Mouse (Mus musculus) heart, embryonic 10.5 days (tissue): ENCODE data around the gene Mrpl57. TPM values are rescaled to one million over a fixed set of nuclear protein-coding genes. Genes with fewer than 3 reads are reported as not detected.
A peak's percentile ranks its signal among the peaks of the same experiment; 100 is the strongest.
"Not testable (repeated sequence)": the region's sequence is repeated elsewhere in the genome, so short reads cannot be mapped to it uniquely, and the experiment has no call there.

Source experiments
- DNase-seq: peaks from one replicate; pipeline ENCODE4 v3.0.0-alpha.2; 2017; ENCODE audit warnings: low spot score
- H3K27ac ChIP-seq: fragments of 300-500 bp; sonication (generic); 2 replicates; pipeline ENCODE4 v1.5.1; 2016; ENCODE audit warnings: mild to moderate bottlenecking
- H3K27me3 ChIP-seq: fragments of 300-500 bp; sonication (generic); 2 replicates; pipeline ENCODE4 v1.6.1; 2016; ENCODE audit warnings: mild to moderate bottlenecking; ENCODE audit not compliant: poor library complexity, insufficient read depth, severe bottlenecking
- H3K36me3 ChIP-seq: fragments of 300-500 bp; sonication (generic); 2 replicates; pipeline ENCODE4 v1.6.1; 2016; ENCODE audit warnings: mild to moderate bottlenecking, moderate library complexity
- H3K4me1 ChIP-seq: fragments of 300-500 bp; sonication (generic); 2 replicates; pipeline ENCODE4 v1.6.1; 2016; ENCODE audit warnings: mild to moderate bottlenecking
- H3K4me3 ChIP-seq: fragments of 300-500 bp; sonication (generic); 2 replicates; pipeline ENCODE4 v1.5.1; 2016; ENCODE audit warnings: mild to moderate bottlenecking, moderate library complexity
- H3K9me3 ChIP-seq: fragments of 300-500 bp; sonication (generic); 2 replicates; pipeline ENCODE4 v1.6.1; 2016; ENCODE audit warnings: mild to moderate bottlenecking, moderate library complexity
- WGBS: fragments of 180-500 bp; shearing (Covaris S2); methylation state at CpG from one replicate; pipeline ENCODE4 v1.1.7; 2016; 5-methylcytosine and 5-hydroxymethylcytosine counted together
- polyA plus RNA-seq: library from polyadenylated mRNA; unstranded; fragments of >200 nt; fragmentation: Nextera tagmentation; extraction: Ambion mirVana; gene quantifications from 2 replicates; pipeline ENCODE4 v1.2.1, GENCODE M21; 2016

Mrpl57 gene
- polyA plus RNA-seq, 1 experiment from 2014 or later: 150 TPM

GRCm38 (mm10) chr14:57827284-57827683 lies 1.2 kb downstream of the Mrpl57 start:
- peak overlapping the region; percentile 88 for H3K4me3 ChIP-seq
- 79% methylated on average over 1 of the region's 1 CpGs for WGBS
- H3K27ac ChIP-seq: peak overlapping the region; percentile 95; the same call in 1 of the 2 replicates
- H3K36me3 ChIP-seq: peaks cover 11% of the 10 kb centered on the region
- no peak for DNase-seq
- no peaks in the 10 kb centered on the region for H3K27me3 ChIP-seq
- no peaks in the 10 kb centered on the region for H3K9me3 ChIP-seq
- peaks cover 16% of the 10 kb centered on the region for H3K4me1 ChIP-seq

GRCm38 (mm10) chr14:57833526-57833925 lies 7.5 kb downstream of the Mrpl57 start:
- DNase-seq: no peak
- Histone ChIP-seq H3K36me3 (peaks cover 40% of the 10 kb centered on the region), H3K4me1 (no peaks in the 10 kb centered on the region), H3K9me3 (no peaks in the 10 kb centered on the region), H3K27me3 (no peaks in the 10 kb centered on the region), H3K4me3 (no peak overlapping the region), H3K27ac (no peak overlapping the region)
- WGBS: 96% methylated on average over 2 of the region's 2 CpGs

GRCm38 (mm10) chr14:57835157-57835556 lies 9.1 kb downstream of the Mrpl57 start:
- no peak for DNase-seq
- H3K27me3 ChIP-seq: no peaks in the 10 kb centered on the region
- H3K4me1 ChIP-seq: no peaks in the 10 kb centered on the region
- 80% methylated on average over 10 of the region's 10 CpGs for WGBS
- H3K9me3 ChIP-seq: no peaks in the 10 kb centered on the region
- peaks cover 54% of the 10 kb centered on the region for H3K36me3 ChIP-seq
- no peak overlapping the region for H3K4me3 ChIP-seq
- H3K27ac ChIP-seq: no peak overlapping the region

GRCm38 (mm10) chr14:57844535-57844934 lies 18.5 kb downstream of the Mrpl57 start:
- H3K9me3 ChIP-seq: no peaks in the 10 kb centered on the region
- 78% methylated on average over 3 of the region's 3 CpGs for WGBS
- peaks cover 59% of the 10 kb centered on the region for H3K36me3 ChIP-seq
- H3K27me3 ChIP-seq: no peaks in the 10 kb centered on the region
- H3K27ac ChIP-seq: no peak overlapping the region
- no peaks in the 10 kb centered on the region for H3K4me1 ChIP-seq
- no peak overlapping the region for H3K4me3 ChIP-seq
- DNase-seq: no peak

- DNase-seq, H3K4me3 ChIP-seq, H3K27ac ChIP-seq, H3K4me1 ChIP-seq, H3K9me3 ChIP-seq, H3K27me3 ChIP-seq: not testable (repeated sequence)
- 74% methylated on average over 5 of the region's 5 CpGs for WGBS
- H3K36me3 ChIP-seq: peaks cover 54% of the 10 kb centered on the region
Observed at GRCm38 (mm10) chr14:57848061-57848460, 22.0 kb downstream of the Mrpl57 start.

- H3K4me3 ChIP-seq: no peak overlapping the region
- no peak for DNase-seq
- H3K27ac ChIP-seq: no peak overlapping the region
- peaks cover 56% of the 10 kb centered on the region for H3K36me3 ChIP-seq
- H3K9me3 ChIP-seq: no peaks in the 10 kb centered on the region
- 93% methylated on average over 2 of the region's 2 CpGs for WGBS
- H3K27me3 ChIP-seq: no peaks in the 10 kb centered on the region
- no peaks in the 10 kb centered on the region for H3K4me1 ChIP-seq
Observed at GRCm38 (mm10) chr14:57848646-57849045, 22.6 kb downstream of the Mrpl57 start.

GRCm38 (mm10) chr14:57850330-57850729 lies 24.3 kb downstream of the Mrpl57 start:
- Histone ChIP-seq H3K27ac (no peak overlapping the region), H3K4me1 (no peaks in the 10 kb centered on the region), H3K27me3 (no peaks in the 10 kb centered on the region), H3K36me3 (peaks cover 43% of the 10 kb centered on the region), H3K9me3 (no peaks in the 10 kb centered on the region), H3K4me3 (no peak overlapping the region)
- 82% methylated on average over 3 of the region's 3 CpGs for WGBS
- DNase-seq: no peak

- no peak overlapping the region for H3K4me3 ChIP-seq
Observed at GRCm38 (mm10) chr14:57852961-57853360, 26.9 kb downstream of the Mrpl57 start.

GRCm38 (mm10) chr14:57856037-57856436 lies 30.0 kb downstream of the Mrpl57 start:
- not testable (repeated sequence) for H3K4me3 ChIP-seq, DNase-seq, H3K27me3 ChIP-seq, H3K4me1 ChIP-seq, H3K27ac ChIP-seq, H3K9me3 ChIP-seq
- H3K36me3 ChIP-seq: peaks cover 40% of the 10 kb centered on the region

More at GRCm38 (mm10) chr14:57852961-57853360, 26.9 kb downstream of the Mrpl57 start:
- peaks cover 49% of the 10 kb centered on the region; the same call in 1 of the 2 replicates for H3K36me3 ChIP-seq
- WGBS: 90% methylated on average over 2 of the region's 2 CpGs
- no peaks in the 10 kb centered on the region for H3K27me3 ChIP-seq
- H3K27ac ChIP-seq: no peak overlapping the region
- no peaks in the 10 kb centered on the region for H3K9me3 ChIP-seq
- no peak for DNase-seq
- H3K4me1 ChIP-seq: no peaks in the 10 kb centered on the region

- H3K27me3 ChIP-seq: no peaks in the 10 kb centered on the region
Observed at GRCm38 (mm10) chr14:57858601-57859000, 32.6 kb downstream of the Mrpl57 start.

GRCm38 (mm10) chr14:57859520-57859919 lies 33.5 kb downstream of the Mrpl57 start:
- no peak for DNase-seq
- H3K36me3 ChIP-seq: peaks cover 49% of the 10 kb centered on the region
- no peaks in the 10 kb centered on the region for H3K9me3 ChIP-seq
- H3K4me1 ChIP-seq: no peaks in the 10 kb centered on the region
- H3K27ac ChIP-seq: no peak overlapping the region
- no peak overlapping the region for H3K4me3 ChIP-seq
- no peaks in the 10 kb centered on the region for H3K27me3 ChIP-seq

More at GRCm38 (mm10) chr14:57858601-57859000, 32.6 kb downstream of the Mrpl57 start:
- WGBS: 84% methylated on average over 2 of the region's 2 CpGs
- no peaks in the 10 kb centered on the region for H3K9me3 ChIP-seq
- no peaks in the 10 kb centered on the region for H3K4me1 ChIP-seq
- no peak for DNase-seq
- H3K27ac ChIP-seq: no peak overlapping the region
- H3K4me3 ChIP-seq: no peak overlapping the region
- peaks cover 40% of the 10 kb centered on the region for H3K36me3 ChIP-seq

- H3K36me3 ChIP-seq: peaks cover 57% of the 10 kb centered on the region
Observed at GRCm38 (mm10) chr14:57861987-57862412, 36.0 kb downstream of the Mrpl57 start.

GRCm38 (mm10) chr14:57863129-57863528 lies 37.1 kb downstream of the Mrpl57 start:
- Histone ChIP-seq H3K27me3 (no peaks in the 10 kb centered on the region), H3K27ac (no peak overlapping the region), H3K4me1 (no peaks in the 10 kb centered on the region), H3K36me3 (peaks cover 55% of the 10 kb centered on the region), H3K4me3 (no peak overlapping the region), H3K9me3 (no peaks in the 10 kb centered on the region)
- DNase-seq: peak; percentile 76
- 49% methylated on average over 2 of the region's 2 CpGs for WGBS

More at GRCm38 (mm10) chr14:57861987-57862412, 36.0 kb downstream of the Mrpl57 start:
- no peak for DNase-seq
- no peaks in the 10 kb centered on the region for H3K9me3 ChIP-seq
- H3K27me3 ChIP-seq: no peaks in the 10 kb centered on the region
- H3K4me1 ChIP-seq: no peaks in the 10 kb centered on the region
- H3K27ac ChIP-seq: no peak overlapping the region
- 85% methylated on average over 4 of the region's 4 CpGs for WGBS
- H3K4me3 ChIP-seq: no peak overlapping the region

GRCm38 (mm10) chr14:57865256-57865655 lies 39.2 kb downstream of the Mrpl57 start:
- H3K36me3 ChIP-seq: peaks cover 55% of the 10 kb centered on the region
- H3K27ac ChIP-seq: no peak overlapping the region
- no peak for DNase-seq
- no peak overlapping the region for H3K4me3 ChIP-seq
- H3K27me3 ChIP-seq: no peaks in the 10 kb centered on the region
- no peaks in the 10 kb centered on the region for H3K9me3 ChIP-seq
- no peaks in the 10 kb centered on the region for H3K4me1 ChIP-seq
- WGBS: 89% methylated on average over 3 of the region's 3 CpGs
